Mouse (Mus musculus): ENCODE measurements at regions not wholly inside any gene's neighbourhood (a gene's known extent, or its start where the extent isn't known, plus 50 kb on each side); places are given as distances from the start of the nearest gene placed in this dataset.
"Not testable (repeated sequence)": the region's sequence is repeated elsewhere in the genome, so short reads cannot be mapped to it uniquely, and the experiment has no call there.

DNA sequence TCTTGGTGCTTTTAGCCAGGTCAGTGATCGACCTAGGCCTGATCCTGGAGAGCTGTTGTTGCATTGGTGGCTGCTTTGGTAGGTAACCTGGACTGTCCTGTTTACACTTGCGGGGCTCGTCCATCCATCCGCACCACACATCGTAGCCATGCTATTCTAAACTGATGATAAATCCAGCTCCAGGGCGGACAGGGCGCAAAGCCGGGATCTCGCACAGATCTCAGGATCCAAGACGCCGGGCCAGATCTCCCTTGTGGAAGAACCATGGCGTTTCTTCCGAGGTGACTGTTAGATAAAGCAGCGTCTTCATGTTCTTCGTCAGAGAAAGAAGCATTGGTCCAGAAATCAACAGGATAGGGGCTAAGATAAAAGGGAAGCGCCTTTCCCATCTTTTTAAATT is 115.6 kb downstream of the Sec16b start:
- not testable (repeated sequence) for DNase-seq (ENCODE audit: low spot score in 2 of 2)

DNA sequence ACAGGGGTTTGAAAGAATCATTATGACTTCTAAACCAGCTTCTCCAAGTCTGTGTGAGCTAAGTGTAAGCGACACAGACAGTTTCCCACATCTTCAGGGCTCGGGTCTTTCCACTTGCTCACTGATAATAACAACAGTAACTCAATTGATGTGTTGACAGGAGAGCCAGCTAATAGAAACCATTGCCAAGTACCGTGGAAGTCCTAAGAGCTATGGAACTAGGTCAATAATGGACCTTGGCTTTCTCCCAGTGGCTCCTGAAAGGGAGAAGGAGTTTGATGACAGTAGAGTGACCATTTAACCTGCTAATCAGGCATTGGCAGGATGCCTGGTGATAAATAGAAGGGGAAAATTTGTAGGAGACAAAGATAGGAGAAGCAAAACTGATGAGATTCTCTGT is 126.1 kb downstream of the Sec16b start:
- DNase-seq (ENCODE audit: low spot score in 2 of 2), result no peak

- no peak for DNase-seq (ENCODE audit: low spot score in 2 of 2)
Observed at GRCm38 (mm10) chr1:157633470-157633869, 126.9 kb downstream of the Sec16b start.

DNA sequence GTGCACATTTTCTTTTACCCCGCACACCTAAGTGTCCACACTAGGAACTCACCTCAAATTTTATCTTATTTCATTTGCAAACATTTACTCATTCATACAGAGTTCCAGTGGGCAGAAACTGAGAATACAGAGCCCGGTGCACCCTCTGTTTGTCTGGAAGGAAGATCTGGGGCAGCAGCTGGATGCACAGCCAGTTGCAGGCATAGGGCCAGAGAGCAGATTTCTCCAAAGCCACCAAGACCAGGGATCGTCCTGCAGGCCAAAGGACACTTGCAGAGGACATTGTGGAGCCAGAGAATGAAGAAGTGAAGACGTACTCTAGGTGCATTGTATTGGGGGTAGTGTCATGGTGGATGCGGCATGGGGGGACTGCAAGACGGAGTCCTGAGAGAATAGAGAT is 129.2 kb downstream of the Sec16b start:
- DNase-seq (ENCODE audit: low spot score in 2 of 2), result no peak

- DNase-seq (ENCODE audit: low spot score in 2 of 2), result no peak
Observed at GRCm38 (mm10) chr1:157643524-157643923, 137.0 kb downstream of the Sec16b start.

- DNase-seq (ENCODE audit: low spot score in 2 of 2), result no peak
Observed at GRCm38 (mm10) chr1:157645682-157646421, 139.3 kb downstream of the Sec16b start.

DNA sequence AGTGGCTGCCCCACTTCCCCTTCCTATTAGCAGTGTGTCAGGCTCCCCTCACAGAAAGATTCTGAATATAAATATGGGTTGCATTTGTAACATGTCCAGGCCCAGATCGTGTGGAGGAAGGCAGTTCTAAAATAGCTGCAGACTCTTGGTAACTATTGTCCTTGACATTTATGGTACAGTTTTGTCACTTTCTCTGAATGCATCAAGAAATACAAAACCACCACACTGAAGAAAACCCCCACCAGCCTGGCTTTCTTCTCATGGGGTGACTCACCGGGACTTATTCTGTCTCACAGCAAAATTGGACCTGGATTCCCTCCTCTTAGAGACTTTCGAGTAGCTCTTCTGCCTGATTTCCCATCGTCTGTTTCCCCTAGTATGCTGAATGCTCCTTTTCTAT is 148.9 kb downstream of the Sec16b start:
- DNase-seq (ENCODE audit: low spot score in 2 of 2), result peak; percentile 41 to 43

DNA sequence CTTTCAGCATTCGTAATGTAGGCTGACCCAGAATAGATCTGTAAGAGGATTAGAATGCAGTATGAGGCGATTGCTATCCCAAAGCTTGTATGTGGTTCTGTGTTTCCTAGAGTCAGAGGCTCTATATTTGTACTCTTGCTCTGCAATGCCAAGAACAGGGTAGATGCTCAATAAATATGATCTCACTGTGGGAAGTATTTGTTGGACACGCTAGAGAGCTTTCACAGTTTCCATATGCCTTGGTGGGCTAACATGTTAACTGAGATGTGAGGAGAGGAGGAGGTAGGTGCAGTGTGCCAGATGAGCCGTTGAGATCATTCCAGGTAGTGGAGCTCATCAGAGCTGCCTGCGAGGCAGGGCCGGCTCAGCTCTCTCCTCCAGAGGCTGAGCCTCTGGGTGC is 163.1 kb downstream of the Sec16b start:
- DNase-seq (ENCODE audit: low spot score in 2 of 2), result peak in 1 of 2 experiments; percentile 30

- DNase-seq (ENCODE audit: low spot score in 2 of 2), result no peak
Observed at GRCm38 (mm10) chr1:157684356-157684755, 177.8 kb downstream of the Sec16b start.

GRCm38 (mm10) chr1:157695198-157695597 is 188.7 kb downstream of the Sec16b start:
- DNase-seq (ENCODE audit: low spot score in 2 of 2), result no peak

GRCm38 (mm10) chr1:157703639-157704038 is 197.1 kb downstream of the Sec16b start:
- DNase-seq (ENCODE audit: low spot score in 2 of 2), result no peak

- no peak for DNase-seq (ENCODE audit: low spot score in 2 of 2)
Observed at GRCm38 (mm10) chr1:157705364-157705763, 198.8 kb downstream of the Sec16b start.

- no peak for DNase-seq (ENCODE audit: low spot score in 2 of 2)
Observed at GRCm38 (mm10) chr1:157707256-157707655, 200.7 kb downstream of the Sec16b start.

DNA sequence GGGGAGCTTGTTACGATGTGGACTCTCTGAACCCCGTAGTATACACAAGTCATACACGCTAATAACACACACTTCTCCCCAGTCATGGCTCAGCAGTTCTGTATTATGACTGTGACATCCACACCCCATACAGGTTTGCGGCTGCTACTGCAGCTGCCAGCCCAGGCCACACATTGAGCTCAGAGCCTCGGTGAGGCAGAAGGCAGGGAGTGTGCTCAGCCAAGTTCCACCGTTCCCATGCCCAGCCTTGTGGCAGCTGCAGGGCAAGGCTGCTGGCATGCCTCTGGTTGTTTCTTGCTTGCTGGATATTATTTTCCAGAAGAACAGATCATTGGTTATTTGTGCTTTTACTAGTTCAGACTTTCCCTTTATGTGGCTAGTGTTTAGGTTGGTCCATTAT is 202.6 kb downstream of the Sec16b start:
- DNase-seq (ENCODE audit: low spot score in 2 of 2), result no peak

GRCm38 (mm10) chr1:157710870-157711269 is 204.3 kb downstream of the Sec16b start:
- no peak for DNase-seq (ENCODE audit: low spot score in 2 of 2)

DNA sequence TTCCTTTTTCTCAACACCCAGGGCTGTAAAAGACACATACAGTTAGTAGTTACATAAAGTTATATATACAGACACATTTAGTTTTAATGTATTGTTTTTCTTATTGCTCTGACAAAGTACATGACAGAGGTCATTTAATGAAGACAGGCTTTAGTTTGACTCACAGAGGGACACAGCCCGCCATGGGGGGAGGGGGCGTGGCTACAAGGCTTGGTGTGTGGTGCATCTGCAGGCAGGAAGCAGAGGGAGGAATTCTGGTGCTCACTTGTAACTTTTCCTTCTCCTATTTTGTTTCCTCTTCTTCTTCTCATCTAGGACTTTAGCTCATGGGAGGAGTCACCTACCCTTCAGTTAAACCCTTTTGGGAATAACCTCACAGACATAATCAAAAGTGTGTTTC is 206.0 kb downstream of the Sec16b start:
- DNase-seq (ENCODE audit: low spot score in 2 of 2), result no peak

DNA sequence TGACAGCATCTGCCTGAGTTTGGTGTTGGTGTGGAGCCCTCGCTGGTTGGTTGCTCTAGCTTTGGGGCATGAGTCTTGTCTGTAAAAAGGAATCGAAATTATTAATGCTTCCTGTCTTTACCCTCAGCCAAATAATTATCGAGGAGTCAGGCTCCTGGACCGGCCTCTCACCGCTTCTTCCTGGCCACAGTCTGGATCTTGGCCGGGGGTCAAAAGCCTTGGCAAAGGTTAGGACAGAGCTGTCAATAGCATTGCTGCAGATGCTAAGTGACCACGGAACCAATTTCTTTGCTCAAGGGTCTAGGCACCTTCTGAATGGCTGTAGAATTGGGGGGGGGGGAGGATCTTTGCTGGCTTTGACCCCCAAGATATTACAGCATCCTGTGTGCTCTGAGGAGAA is 207.3 kb downstream of the Sec16b start:
- no peak for DNase-seq (ENCODE audit: low spot score in 2 of 2)

- no peak for DNase-seq (ENCODE audit: low spot score in 2 of 2)
Observed at GRCm38 (mm10) chr1:157715632-157716031, 209.1 kb downstream of the Sec16b start.

- no peak for DNase-seq (ENCODE audit: low spot score in 2 of 2)
Observed at GRCm38 (mm10) chr1:157717131-157717530, 210.6 kb downstream of the Sec16b start.

DNA sequence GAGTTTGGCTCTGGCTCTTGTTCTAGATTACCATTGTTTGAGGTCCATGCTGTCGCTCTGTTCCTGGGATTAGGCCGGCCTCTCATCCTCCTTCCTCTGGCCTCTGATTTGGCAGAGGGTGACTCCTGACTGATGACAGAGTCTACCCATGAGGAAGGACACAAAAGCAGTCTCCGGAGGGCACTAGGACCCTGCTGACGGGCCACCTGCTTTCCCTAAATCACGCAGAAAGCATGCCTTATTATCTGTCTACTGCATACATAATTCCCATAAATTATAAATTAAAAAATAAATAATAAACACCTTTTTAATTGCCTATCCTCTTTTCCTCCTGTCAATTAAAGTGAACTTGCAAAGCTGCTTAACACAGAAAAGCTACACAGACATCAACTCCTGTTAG is 215.4 kb downstream of the Sec16b start:
- no peak for DNase-seq (ENCODE audit: low spot score in 2 of 2)

DNA sequence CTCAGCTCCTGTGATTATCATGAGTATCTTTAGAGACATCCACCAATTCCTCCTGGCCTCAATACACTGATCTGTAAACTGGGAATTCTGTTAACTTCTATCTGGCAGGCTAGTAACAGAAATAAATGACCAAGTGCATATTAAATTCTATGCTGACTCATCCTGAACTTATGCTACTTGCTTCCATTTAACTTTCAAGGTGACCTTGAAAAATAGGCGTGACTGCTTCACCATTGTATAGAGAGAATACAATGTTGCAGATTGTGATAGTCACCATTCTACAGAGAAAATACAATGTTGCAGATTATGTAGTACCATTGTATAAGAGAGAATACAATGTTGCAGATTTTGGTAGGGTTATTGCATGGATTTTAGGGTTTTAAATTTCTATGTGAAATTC is 224.6 kb downstream of the Sec16b start:
- no peak for DNase-seq (ENCODE audit: low spot score in 2 of 2)

DNA sequence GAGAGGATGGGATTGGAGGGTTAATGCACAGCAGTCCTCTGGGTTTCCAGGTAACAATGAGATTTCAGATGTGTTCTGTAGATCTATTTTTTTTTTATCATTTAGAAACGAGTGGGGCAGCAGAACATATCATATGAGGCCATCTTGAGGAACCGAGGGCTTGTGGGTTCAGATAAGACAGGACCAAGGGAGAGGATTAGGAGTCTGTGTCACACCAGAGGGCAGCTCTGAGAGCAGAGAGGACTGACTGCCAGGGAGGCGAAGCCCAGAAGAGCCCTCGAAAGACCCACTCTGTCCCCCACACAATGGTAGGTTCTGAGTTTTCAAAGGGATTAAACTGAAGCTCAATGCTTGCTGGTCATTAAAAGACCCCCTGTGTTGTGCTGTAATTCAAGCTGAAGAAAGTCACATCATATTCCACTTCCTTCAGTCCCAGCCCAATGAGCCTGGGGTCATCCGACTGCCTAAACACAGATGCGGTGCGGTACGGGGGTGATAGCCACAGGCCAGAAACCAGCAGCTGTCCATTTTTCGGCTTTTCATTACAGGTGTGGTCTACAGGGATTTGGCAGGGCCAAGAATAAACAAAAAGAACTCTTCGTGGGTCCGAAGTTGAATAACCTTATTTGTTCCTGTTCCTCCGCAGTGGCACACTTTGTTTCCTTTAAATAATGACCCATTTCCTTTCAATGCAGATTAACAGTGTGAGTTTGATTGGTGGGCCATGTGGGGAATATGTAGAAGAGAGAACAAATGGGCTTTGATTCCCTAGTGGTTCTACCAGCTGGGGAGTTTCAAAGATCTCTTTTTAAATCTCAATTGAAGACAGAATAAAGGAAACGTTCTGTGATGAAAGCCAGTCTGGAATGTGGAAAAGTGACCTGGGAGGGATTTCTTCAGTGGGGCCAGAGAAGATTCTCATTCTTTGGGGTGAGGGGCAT is 234.5 kb downstream of the Sec16b start:
- no peak for DNase-seq (ENCODE audit: low spot score in 2 of 2)

GRCm38 (mm10) chr1:157745611-157746010 is 239.1 kb downstream of the Sec16b start:
- peak; percentile 50 to 66 for DNase-seq (ENCODE audit: low spot score in 2 of 2)
